Mouse (Mus musculus) regulatory T cell (primary cell): ENCODE data around the gene Shroom3.

Source experiments
- in situ Hi-C: fragments of 300-600 bp; cut with MboI, MseI; formaldehyde crosslinking; loops from one replicate; pipeline ENCODE4 v1.15.1; 2025; ENCODE audit warnings: high pct_unique_total_duplicates

Gene Shroom3

GRCm38 (mm10) chr5:92698131-92698836 is 15.0 kb downstream of the Shroom3 start:
- in situ Hi-C loops, result no loop called here

- in situ Hi-C loops, result no loop called here
Measured at GRCm38 (mm10) chr5:92698837-92699529, 15.7 kb downstream of the Shroom3 start.

DNA sequence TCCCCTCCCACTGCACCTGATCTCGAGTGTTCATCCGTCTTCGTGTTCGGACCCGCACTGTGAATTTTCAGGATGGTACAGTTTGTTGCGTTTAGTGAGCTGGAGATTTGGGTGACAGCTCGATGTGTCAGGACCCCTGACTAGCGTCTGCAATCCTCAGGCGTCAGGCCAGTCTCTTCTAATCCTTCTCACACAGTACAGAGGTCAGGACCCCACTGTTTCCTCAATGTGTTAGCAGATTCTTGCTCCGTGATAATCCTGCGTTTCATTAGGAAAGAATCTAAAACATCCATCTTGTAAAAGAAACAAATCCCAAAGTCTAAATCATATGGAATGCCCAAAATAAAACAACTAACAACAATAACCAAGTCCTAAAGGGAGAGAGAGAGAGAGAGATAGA is 18.5 kb downstream of the Shroom3 start:
- in situ Hi-C loops, result no loop called here

- in situ Hi-C loops, result no loop called here
Measured at GRCm38 (mm10) chr5:92703671-92704070, 20.4 kb downstream of the Shroom3 start.

DNA sequence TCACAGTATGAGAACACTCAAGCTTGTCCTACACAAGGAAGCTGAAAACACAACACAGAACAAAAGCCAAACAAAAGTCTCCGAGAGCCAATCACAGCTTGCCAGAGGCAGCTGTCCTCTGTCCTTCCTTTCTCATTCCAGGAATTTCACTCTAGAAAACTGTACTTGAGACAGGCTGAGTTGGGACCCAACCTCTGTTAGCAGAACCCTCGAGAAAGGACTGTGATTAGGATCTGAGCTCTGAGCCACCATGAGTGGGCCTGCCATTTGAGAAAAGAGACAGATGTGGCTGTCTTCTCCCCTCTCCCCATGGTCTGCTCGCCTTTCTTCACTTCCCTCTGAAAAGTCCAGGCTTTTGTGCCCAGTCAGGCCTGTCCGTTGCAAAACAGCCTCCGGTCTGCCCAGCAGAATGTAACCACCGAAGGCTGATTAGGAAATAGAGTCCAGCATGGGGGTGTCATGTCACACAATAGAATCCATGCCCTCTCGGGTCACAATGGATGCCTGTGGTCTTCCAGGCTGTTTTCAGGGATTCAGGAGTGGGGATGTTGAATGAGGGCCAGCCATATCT is 24.8 kb downstream of the Shroom3 start:
- in situ Hi-C loops, result no loop called here

DNA sequence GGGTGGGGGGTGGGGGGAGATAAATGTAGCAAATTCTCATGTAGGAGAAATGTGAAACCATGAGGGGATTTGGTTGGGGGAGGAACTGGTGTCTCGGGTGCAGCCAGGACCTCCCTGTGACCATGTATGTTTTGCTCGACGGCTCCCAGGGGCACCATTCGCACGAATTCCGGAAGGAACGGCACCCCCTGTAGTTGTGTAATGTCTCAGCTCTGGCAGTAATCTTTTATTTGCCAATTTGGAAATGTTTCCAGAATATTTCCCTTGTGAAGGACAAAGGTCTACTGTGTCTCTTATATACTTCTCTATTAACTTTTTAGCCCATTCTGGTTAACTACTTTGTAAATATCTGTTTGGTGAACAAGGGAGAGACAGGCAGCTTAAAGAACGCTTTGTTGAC is 27.5 kb downstream of the Shroom3 start:
- in situ Hi-C loops, result no loop called here

GRCm38 (mm10) chr5:92711666-92712290 is 28.5 kb downstream of the Shroom3 start:
- in situ Hi-C loops, result no loop called here

GRCm38 (mm10) chr5:92712621-92713395 is 29.6 kb downstream of the Shroom3 start:
- in situ Hi-C loops, result no loop called here

- in situ Hi-C loops, result no loop called here
Measured at GRCm38 (mm10) chr5:92714886-92715285, 31.7 kb downstream of the Shroom3 start.

DNA sequence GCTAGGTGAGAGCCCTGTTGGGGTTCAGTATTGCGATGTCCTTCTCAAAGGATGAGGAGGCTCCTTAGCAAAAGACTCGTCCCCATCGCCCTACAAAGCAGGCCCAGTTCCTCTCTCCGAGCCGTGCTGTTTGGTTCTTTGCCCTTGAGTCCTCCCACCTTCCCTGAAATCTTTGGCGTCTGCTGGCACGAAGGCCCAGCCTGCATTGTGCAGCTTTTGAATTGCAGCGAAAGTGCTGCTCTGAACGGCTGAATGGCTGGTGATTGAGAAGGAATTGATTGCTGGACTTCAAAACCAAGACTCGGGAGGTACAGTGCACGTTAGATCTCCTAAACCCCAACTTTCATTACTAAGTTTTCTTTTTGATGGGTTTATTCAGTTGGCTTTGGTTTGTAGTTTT is 32.1 kb downstream of the Shroom3 start:
- in situ Hi-C loops, result no loop called here

DNA sequence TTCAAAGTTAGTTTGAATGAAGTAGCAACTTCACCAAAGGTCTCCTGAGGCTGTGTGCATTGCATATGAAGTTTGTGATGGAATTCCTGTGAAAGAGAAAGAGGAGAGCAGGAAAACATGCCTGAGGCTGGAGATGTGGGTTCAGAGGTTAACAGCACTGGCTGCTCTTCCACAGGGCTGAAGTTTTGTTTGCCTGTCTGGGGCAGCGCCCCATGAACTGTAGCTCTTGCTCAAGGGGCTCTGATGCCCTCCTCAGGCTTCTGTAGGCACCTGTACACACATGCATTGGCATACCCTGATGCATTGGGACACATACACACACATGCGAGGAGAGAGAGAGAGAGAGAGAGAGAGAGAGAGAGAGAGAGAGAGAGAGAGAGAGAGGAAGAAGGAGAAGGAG is 32.7 kb downstream of the Shroom3 start:
- in situ Hi-C loops, result no loop called here

DNA sequence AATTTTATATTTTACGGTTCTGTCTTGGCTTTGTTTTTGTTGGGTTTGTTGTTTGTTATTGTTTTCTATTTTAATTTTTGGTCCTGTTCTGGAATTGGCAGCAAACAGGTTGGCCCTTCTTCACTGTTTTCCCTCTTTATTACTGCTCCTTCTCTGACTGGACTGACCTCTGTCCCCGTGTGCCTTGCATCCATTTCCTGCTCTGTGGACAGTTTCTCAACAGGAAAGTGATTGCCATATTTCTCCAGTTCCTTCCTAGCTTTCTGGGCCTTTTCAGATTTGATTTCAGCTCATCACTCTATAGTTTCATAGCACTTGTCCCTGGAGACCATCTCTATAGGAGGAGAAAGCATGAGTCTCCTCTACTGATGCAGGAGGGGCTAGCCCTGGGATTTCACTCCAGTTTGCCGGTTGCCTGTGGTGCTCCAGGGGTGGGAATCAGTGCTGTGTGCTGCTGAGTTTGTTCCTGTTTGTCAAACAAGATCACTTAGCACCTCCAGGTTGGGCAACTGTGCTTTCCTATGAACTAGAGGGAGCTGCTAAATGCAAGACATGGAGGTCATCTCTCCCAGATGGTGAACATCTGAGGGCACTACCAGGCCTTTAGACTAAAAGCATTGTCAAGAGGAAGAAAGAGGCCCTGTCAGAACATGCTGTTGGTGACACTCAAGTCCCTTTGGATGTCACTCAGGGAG is 34.6 kb downstream of the Shroom3 start:
- in situ Hi-C loops, result no loop called here

GRCm38 (mm10) chr5:92718856-92719255 is 35.6 kb downstream of the Shroom3 start:
- in situ Hi-C loops, result no loop called here

DNA sequence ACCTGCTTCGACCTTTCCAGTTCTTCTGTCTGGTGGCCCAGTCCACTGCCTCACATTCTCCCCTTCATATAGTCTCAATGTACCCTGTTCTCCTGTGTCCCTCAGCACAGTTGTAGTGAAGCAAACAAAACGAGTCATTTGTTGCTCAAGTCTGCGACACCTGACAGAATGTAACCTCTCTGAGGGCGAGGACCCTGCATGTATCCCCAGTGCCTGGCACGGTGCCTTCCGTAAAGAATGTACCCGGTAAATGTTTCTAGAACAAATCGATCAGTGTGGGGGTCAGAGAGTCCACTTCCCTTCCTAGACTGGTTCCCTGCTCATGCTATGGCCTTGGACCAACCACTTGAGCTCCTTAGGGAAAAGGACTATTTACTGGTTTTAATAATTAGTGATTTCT is 38.4 kb downstream of the Shroom3 start:
- in situ Hi-C loops, result no loop called here

DNA sequence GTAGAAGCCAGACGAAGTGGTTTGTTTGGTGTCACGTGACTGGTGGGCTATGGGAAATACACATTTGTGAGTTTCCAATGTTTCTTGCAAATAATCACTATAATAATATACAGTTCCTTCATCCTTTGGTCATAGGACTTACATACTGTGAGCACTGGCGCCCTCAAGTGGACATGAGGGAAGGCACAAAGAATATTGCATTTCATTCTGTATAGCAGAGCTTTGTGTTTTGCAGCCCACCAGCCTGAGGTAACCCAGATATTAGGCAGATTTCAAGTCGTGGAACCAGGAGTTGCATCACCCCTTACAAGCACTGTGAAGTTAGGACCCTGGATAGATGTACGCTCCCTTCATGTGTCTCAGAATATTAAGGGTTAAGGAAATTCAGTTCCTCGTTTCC is 42.7 kb downstream of the Shroom3 start:
- in situ Hi-C loops, result no loop called here

DNA sequence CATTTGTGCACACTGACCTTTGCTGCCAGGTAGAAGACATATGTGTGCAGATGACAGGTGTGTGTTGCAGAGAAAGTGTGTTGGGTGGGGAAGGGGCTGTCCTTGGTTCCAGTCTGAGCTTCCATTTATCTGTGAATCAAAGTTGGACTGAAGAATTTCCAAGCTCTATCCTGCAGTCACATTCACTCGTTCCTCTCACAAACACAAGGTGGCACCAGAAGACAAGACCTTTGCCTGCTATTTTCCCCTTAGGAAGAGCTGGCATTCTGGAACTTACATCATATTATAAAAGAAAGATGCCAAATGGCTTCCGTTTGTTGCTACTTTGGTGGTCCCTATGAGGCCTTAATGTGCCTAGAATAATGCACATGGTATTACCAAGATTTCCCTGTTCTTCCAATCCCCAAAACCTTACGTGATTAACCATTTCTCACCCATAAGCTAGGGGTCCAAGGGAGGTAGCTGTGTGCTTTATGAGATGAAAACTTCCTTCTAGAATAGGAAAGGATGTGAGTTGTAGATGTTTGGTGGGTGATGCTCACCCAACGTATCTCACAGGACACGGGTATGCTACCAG is 45.1 kb downstream of the Shroom3 start:
- in situ Hi-C loops, result no loop called here

DNA sequence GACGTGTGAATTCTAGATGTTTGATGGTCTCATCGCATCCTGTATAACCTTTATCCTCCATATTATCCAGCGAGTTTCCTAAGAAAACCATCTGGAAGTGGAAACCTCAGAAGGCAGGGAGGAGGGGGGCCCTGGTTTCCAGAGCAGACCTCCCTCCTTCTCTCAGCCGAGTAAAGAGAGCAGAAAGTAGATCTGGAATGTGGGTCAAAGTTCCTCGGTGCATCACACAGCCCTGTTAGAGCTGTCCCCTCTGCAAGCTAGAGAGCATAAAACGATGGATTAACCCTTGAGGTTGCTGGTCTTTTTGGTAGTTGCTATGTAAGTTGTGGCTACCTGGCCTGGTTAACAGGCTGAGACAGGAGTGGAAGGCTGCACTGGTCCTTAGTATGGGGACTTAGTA is 46.0 kb downstream of the Shroom3 start:
- in situ Hi-C loops, result no loop called here

- in situ Hi-C loops, result no loop called here
Measured at GRCm38 (mm10) chr5:92741802-92742201, 58.6 kb downstream of the Shroom3 start.

GRCm38 (mm10) chr5:92742701-92743100 is 59.5 kb downstream of the Shroom3 start:
- in situ Hi-C loops, result no loop called here

DNA sequence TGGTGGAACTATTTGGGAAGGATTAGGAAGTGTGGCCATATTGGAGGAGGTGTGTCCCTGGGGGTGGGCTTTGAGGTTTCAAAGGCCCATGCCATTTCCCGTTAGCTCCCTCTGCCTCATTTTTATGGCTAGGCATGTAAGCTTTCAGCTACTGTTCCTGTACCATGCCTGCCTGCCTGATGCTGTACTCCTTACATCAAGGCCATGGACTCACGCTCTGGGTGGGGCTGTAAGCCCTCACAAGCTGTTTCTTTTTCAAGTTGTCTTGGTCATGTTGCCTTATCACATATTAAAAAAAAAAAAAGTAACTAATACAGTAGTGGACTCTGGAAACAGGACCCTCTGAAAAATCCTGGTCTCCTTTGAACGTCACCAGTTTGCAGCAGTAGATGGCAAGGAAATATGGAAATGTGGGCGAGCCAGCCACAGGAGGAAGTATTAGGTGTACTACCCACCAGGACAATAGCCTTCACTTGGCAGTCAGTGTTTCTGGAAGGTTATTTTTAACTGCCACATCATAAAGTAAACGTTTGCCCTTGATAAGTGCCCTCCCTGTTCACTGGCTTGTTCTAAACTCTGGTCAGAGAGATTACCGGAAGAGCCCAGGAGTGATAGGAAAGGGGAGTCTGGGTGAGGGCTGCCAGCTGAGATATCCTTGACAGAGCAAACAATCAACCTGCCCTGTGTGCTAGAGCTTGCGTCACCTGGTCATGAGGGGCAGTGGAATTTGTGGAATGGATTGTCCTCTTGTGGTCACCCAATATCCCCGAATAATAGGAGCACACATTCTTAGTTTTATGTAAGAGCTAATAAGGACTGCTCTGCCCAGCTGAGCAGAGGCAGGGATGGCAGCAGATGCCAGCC is 62.4 kb downstream of the Shroom3 start:
- in situ Hi-C loops, result no loop called here
